Mouse (Mus musculus) lung, embryonic 15.5 days (tissue): Measurements from ENCODE around the gene St8sia4. TPM values are rescaled to one million over a fixed set of nuclear protein-coding genes. Genes with fewer than 3 reads are reported as not detected.
"Not testable (repeated sequence)": the region's sequence is repeated elsewhere in the genome, so short reads cannot be mapped to it uniquely, and the experiment has no call there.

Source experiments
- ATAC-seq: fragments of 200-750 bp; cut with Nextera tagmentation; 2 replicates; pipeline ENCODE4 v1.8.0; 2017; ENCODE audit warnings: moderate number of reproducible peaks, borderline replicate concordance; ENCODE audit not compliant: low FRiP score, low TSS enrichment; ENCODE audit errors: extremely low read depth
- H3K27ac ChIP-seq: fragments of 300-500 bp; sonication (generic); 2 replicates; pipeline ENCODE4 v1.5.1; 2015; ENCODE audit warnings: moderate library complexity, mild to moderate bottlenecking, inconsistent platforms
- H3K27me3 ChIP-seq: fragments of 300-500 bp; sonication (generic); 2 replicates; pipeline ENCODE4 v1.6.1; 2015; ENCODE audit warnings: inconsistent platforms
- H3K36me3 ChIP-seq: fragments of 300-500 bp; sonication (generic); 2 replicates; pipeline ENCODE4 v1.6.1; 2015; ENCODE audit warnings: inconsistent platforms
- H3K4me1 ChIP-seq: fragments of 300-500 bp; sonication (generic); 2 replicates; pipeline ENCODE4 v1.6.1; 2015; ENCODE audit warnings: inconsistent platforms
- H3K4me2 ChIP-seq: fragments of 300-500 bp; sonication (generic); 2 replicates; pipeline ENCODE4 v1.6.1; 2015; ENCODE audit warnings: inconsistent platforms, mild to moderate bottlenecking, moderate library complexity
- H3K4me3 ChIP-seq: fragments of 300-500 bp; sonication (generic); 2 replicates; pipeline ENCODE4 v1.5.1; 2015; ENCODE audit warnings: mild to moderate bottlenecking, inconsistent platforms
- H3K9ac ChIP-seq: fragments of 300-500 bp; sonication (generic); 2 replicates; pipeline ENCODE4 v1.6.1; 2015; ENCODE audit warnings: inconsistent platforms
- H3K9me3 ChIP-seq: fragments of 300-500 bp; sonication (generic); 2 replicates; pipeline ENCODE4 v1.6.1; 2016; ENCODE audit warnings: inconsistent platforms
- WGBS: fragments of 180-500 bp; shearing (Covaris S2); methylation state at CpG from one replicate; pipeline ENCODE4 v1.1.7; 2015; 5-methylcytosine and 5-hydroxymethylcytosine counted together
- polyA plus RNA-seq: library from polyadenylated mRNA; unstranded; fragments of >200 nt; fragmentation: Nextera tagmentation; extraction: Ambion mirVana; gene quantifications from 2 replicates; pipeline ENCODE4 v1.2.1, GENCODE M21; 2015

The St8sia4 gene
- polyA plus RNA-seq, 1 experiment from 2014 or later, result 10.4 TPM

GRCm38 (mm10) chr1:95589471-95589870 is 77.9 kb downstream of the St8sia4 start:
- H3K36me3 ChIP-seq, result no peaks in the 10 kb centered on the region
- no peak overlapping the region for H3K4me3 ChIP-seq
- H3K4me1 ChIP-seq, result no peaks in the 10 kb centered on the region
- no peaks in the 10 kb centered on the region for H3K27me3 ChIP-seq
- no peak overlapping the region for H3K4me2 ChIP-seq
- H3K27ac ChIP-seq, result no peak overlapping the region
- H3K9me3 ChIP-seq, result no peaks in the 10 kb centered on the region
- no peak overlapping the region for H3K9ac ChIP-seq
- no peak for ATAC-seq

- Histone ChIP-seq H3K36me3 (no peaks in the 10 kb centered on the region), H3K9me3 (no peaks in the 10 kb centered on the region), H3K4me2 (no peak overlapping the region), H3K4me3 (no peak overlapping the region), H3K27ac (peak overlapping the region; percentile 63), H3K4me1 (no peaks in the 10 kb centered on the region), H3K27me3 (no peaks in the 10 kb centered on the region), H3K9ac (no peak overlapping the region)
- ATAC-seq, result no peak
- WGBS, result 56% methylated on average over 1 of the region's 1 CpGs
Measured at GRCm38 (mm10) chr1:95583310-95583709, 84.1 kb downstream of the St8sia4 start.

GRCm38 (mm10) chr1:95582264-95582663 is 85.1 kb downstream of the St8sia4 start:
- Histone ChIP-seq H3K4me3 (no peak overlapping the region), H3K9me3 (no peaks in the 10 kb centered on the region), H3K27ac (peak overlapping the region; percentile 63; the same call in 1 of the 2 replicates), H3K4me2 (no peak overlapping the region), H3K9ac (no peak overlapping the region), H3K36me3 (no peaks in the 10 kb centered on the region), H3K4me1 (no peaks in the 10 kb centered on the region), H3K27me3 (no peaks in the 10 kb centered on the region)
- 21% methylated on average over 1 of the region's 1 CpGs for WGBS
- peak; percentile 97 for ATAC-seq

- 83% methylated on average over 9 of the region's 9 CpGs for WGBS
- Histone ChIP-seq H3K27ac (no peak overlapping the region), H3K4me1 (no peaks in the 10 kb centered on the region), H3K36me3 (no peaks in the 10 kb centered on the region), H3K27me3 (no peaks in the 10 kb centered on the region), H3K9ac (no peak overlapping the region), H3K4me2 (no peak overlapping the region), H3K4me3 (no peak overlapping the region), H3K9me3 (no peaks in the 10 kb centered on the region)
- ATAC-seq, result no peak
Measured at GRCm38 (mm10) chr1:95572619-95573540, 94.5 kb downstream of the St8sia4 start.

GRCm38 (mm10) chr1:95571106-95571505 is 96.3 kb downstream of the St8sia4 start:
- no peak for ATAC-seq

GRCm38 (mm10) chr1:95554556-95554955 is 112.8 kb downstream of the St8sia4 start:
- H3K4me1 ChIP-seq, H3K9me3 ChIP-seq, H3K9ac ChIP-seq, H3K27me3 ChIP-seq, H3K4me3 ChIP-seq, H3K4me2 ChIP-seq, H3K36me3 ChIP-seq, ATAC-seq, H3K27ac ChIP-seq: not testable (repeated sequence)

More at GRCm38 (mm10) chr1:95571106-95571505, 96.3 kb downstream of the St8sia4 start:
- H3K4me3 ChIP-seq, result no peak overlapping the region
- no peak overlapping the region for H3K4me2 ChIP-seq
- H3K27ac ChIP-seq, result no peak overlapping the region
- no peaks in the 10 kb centered on the region for H3K4me1 ChIP-seq
- H3K9ac ChIP-seq, result no peak overlapping the region
- 59% methylated on average over 1 of the region's 1 CpGs for WGBS
- no peaks in the 10 kb centered on the region for H3K9me3 ChIP-seq
- H3K27me3 ChIP-seq, result no peaks in the 10 kb centered on the region
- H3K36me3 ChIP-seq, result no peaks in the 10 kb centered on the region

- Histone ChIP-seq H3K27me3 (no peaks in the 10 kb centered on the region), H3K4me1 (no peaks in the 10 kb centered on the region), H3K27ac (no peak overlapping the region), H3K4me2 (no peak overlapping the region), H3K9ac (no peak overlapping the region), H3K4me3 (no peak overlapping the region), H3K36me3 (no peaks in the 10 kb centered on the region), H3K9me3 (no peaks in the 10 kb centered on the region)
- ATAC-seq, result no peak
- 45% methylated on average over 3 of the region's 3 CpGs for WGBS
Measured at GRCm38 (mm10) chr1:95541460-95541859, 125.9 kb downstream of the St8sia4 start.
